Mouse (Mus musculus) heart, postnatal 25 days (tissue): ENCODE results near the gene Ccdc9b. TPM values are rescaled to one million over a fixed set of nuclear protein-coding genes. Genes with fewer than 3 reads are reported as not detected.
A peak's percentile ranks its signal among the peaks of the same experiment; 100 is the strongest.

Experiments
- DNase-seq: peaks from one replicate; pipeline ENCODE4 v3.0.0; 2022; ENCODE audit warnings: low spot score
- intact Hi-C: fragments of 180-260 bp; cut with DNase I; formaldehyde crosslinking; loops from one replicate; pipeline ENCODE4 v1.15.1; 2025
- total RNA-seq, 2 experiments: library from RNA; stranded (reverse); gene quantifications; 2 replicates each; pipeline ENCODE4 v1.2.3; 2021

Gene Ccdc9b
- total RNA-seq, 2 experiments from 2014 or later, result 23.0 to 24.2 TPM

GRCm38 (mm10) chr2:118726873-118727272 is 35.6 kb downstream of the Ccdc9b start:
- intact Hi-C loops, result no loop called here
- DNase-seq, result no peak

- intact Hi-C loops, result no loop called here
- DNase-seq, result no peak
Observed at GRCm38 (mm10) chr2:118725511-118725910, 37.0 kb downstream of the Ccdc9b start.

- intact Hi-C loops, result no loop called here
- no peak for DNase-seq
Observed at GRCm38 (mm10) chr2:118723693-118724486, 38.6 kb downstream of the Ccdc9b start.

GRCm38 (mm10) chr2:118716677-118717076 is 45.8 kb downstream of the Ccdc9b start:
- intact Hi-C loops, result no loop called here
- peak; percentile 36 for DNase-seq

- intact Hi-C loops, result no loop called here
- DNase-seq, result no peak
Observed at GRCm38 (mm10) chr2:118714230-118714629, 48.2 kb downstream of the Ccdc9b start.

- no peak for DNase-seq
- intact Hi-C loops, result no loop called here
Observed at GRCm38 (mm10) chr2:118713631-118714030, 48.8 kb downstream of the Ccdc9b start.

- DNase-seq, result no peak
- intact Hi-C loops, result no loop called here
Observed at GRCm38 (mm10) chr2:118711038-118711494, 51.4 kb downstream of the Ccdc9b start.

- intact Hi-C loops, result no loop called here
- no peak for DNase-seq
Observed at GRCm38 (mm10) chr2:118709655-118710221, 52.7 kb downstream of the Ccdc9b start.

GRCm38 (mm10) chr2:118708472-118708871 is 54.0 kb downstream of the Ccdc9b start:
- intact Hi-C loops, result no loop called here
- DNase-seq, result no peak

GRCm38 (mm10) chr2:118706436-118706835 is 56.0 kb downstream of the Ccdc9b start:
- no peak for DNase-seq
- intact Hi-C loops, result no loop called here

Other genes starting within 250 kb of the Ccdc9b start
- 10 to 100 TPM in 1 of 2 experiments, 1 to 10 TPM in 1; 7.3 to 11.5 TPM for gene Bmf, start 213.0 kb downstream of the Ccdc9b start, total RNA-seq
- 1 to 10 TPM; 1.9 to 2.2 TPM for gene Bub1b, start 164.4 kb downstream of the Ccdc9b start, total RNA-seq
- gene Pak6, start 99.4 kb downstream of the Ccdc9b start, total RNA-seq, result 1 to 10 TPM; 6.4 to 9.9 TPM
- 1 to 10 TPM; 1.8 to 3.0 TPM for gene Ankrd63, start 58.7 kb downstream of the Ccdc9b start, total RNA-seq
- 1 to 10 TPM; 1.9 to 2.8 TPM for gene Plcb2, start 34.2 kb downstream of the Ccdc9b start, total RNA-seq
- 10 to 100 TPM; 26.7 to 32.4 TPM for gene Inafm2, start 16.9 kb downstream of the Ccdc9b start, total RNA-seq
- gene Phgr1, start 10.1 kb upstream of the Ccdc9b start, total RNA-seq, result not detected
- under 1 TPM in 1 of 2 experiments, not detected in 1; 0.03 TPM for gene Disp2, start 17.1 kb upstream of the Ccdc9b start, total RNA-seq
- 1 to 10 TPM; 1.4 to 1.6 TPM for gene Knstrn, start 51.3 kb upstream of the Ccdc9b start, total RNA-seq
- 100 to 1,000 TPM; 297 to 304 TPM for gene Ivd, start 99.3 kb upstream of the Ccdc9b start, total RNA-seq
- gene Bahd1, start 137.7 kb upstream of the Ccdc9b start, total RNA-seq, result 10 to 100 TPM; 14.7 to 18.2 TPM
- gene Chst14, start 163.8 kb upstream of the Ccdc9b start, total RNA-seq, result 1 to 10 TPM; 9.3 to 9.8 TPM